Mouse (Mus musculus) intestine, embryonic 14.5 days (tissue): ENCODE data around the gene Pgs1. TPM values are rescaled to one million over a fixed set of nuclear protein-coding genes. Genes with fewer than 3 reads are reported as not detected.

Source experiments
- ATAC-seq: fragments of 200-750 bp; cut with Nextera tagmentation; replicated peaks from 2 replicates; pipeline ENCODE4 v1.8.0; 2017; ENCODE audit warnings: low read depth, moderate number of reproducible peaks, moderate TSS enrichment, moderate library complexity; ENCODE audit not compliant: low FRiP score, low TSS enrichment
- DNase-seq: peaks from one replicate; pipeline ENCODE4 v3.0.0-alpha.2; 2018; ENCODE audit warnings: low spot score
- H3K27ac ChIP-seq: fragments of 300-500 bp; sonication (generic); 2 replicates; pipeline ENCODE4 v1.5.1; 2014; ENCODE audit warnings: low read depth, mild to moderate bottlenecking, control low read depth
- H3K27me3 ChIP-seq: fragments of 300-500 bp; sonication (generic); replicated peaks from 2 replicates; pipeline ENCODE4 v1.6.1; 2014; ENCODE audit warnings: low read length, control low read depth; ENCODE audit not compliant: control insufficient read depth, insufficient read depth
- H3K36me3 ChIP-seq: fragments of 300-500 bp; sonication (generic); 2 replicates; pipeline ENCODE4 v1.6.1; 2014; ENCODE audit warnings: low read length, control low read depth; ENCODE audit not compliant: control insufficient read depth, insufficient read depth
- H3K4me1 ChIP-seq: fragments of 300-500 bp; sonication (generic); replicated peaks from 2 replicates; pipeline ENCODE4 v1.6.1; 2014; ENCODE audit warnings: low read length, control low read depth, mixed read lengths; ENCODE audit not compliant: control insufficient read depth, insufficient read depth
- H3K4me2 ChIP-seq: fragments of 300-500 bp; sonication (generic); 2 replicates; pipeline ENCODE4 v1.6.1; 2014; ENCODE audit warnings: low read length
- H3K4me3 ChIP-seq: fragments of 300-500 bp; sonication (generic); 2 replicates; pipeline ENCODE4 v1.5.1; 2014; ENCODE audit warnings: low read depth, low read length, control low read depth, mixed read lengths
- H3K9ac ChIP-seq: fragments of 300-500 bp; sonication (generic); 2 replicates; pipeline ENCODE4 v1.6.1; 2014; ENCODE audit warnings: mild to moderate bottlenecking, low read length
- H3K9me3 ChIP-seq: fragments of 300-500 bp; sonication (generic); 2 replicates; pipeline ENCODE4 v1.6.1; 2016; ENCODE audit warnings: low read length, control low read depth; ENCODE audit not compliant: control insufficient read depth
- WGBS: fragments of 180-500 bp; shearing (Covaris S2); extraction: QIAGEN DNeasy Blood & Tissue Kit; methylation state at CpG from one replicate; pipeline ENCODE4 v1.1.7; 2014; 5-methylcytosine and 5-hydroxymethylcytosine counted together
- polyA plus RNA-seq: library from polyadenylated mRNA; unstranded; fragments of >200 nt; fragmentation: Nextera tagmentation; extraction: Ambion mirVana; gene quantifications from 2 replicates; pipeline ENCODE4 v1.2.1, GENCODE M21; 2014

The Pgs1 gene
- polyA plus RNA-seq, 1 experiment from 2014 or later: 31.6 TPM

- Histone ChIP-seq H3K36me3 (peaks cover 37% of the 10 kb centered on the region), H3K9ac (no peak overlapping the region), H3K9me3 (no peaks in the 10 kb centered on the region), H3K27ac (no peak overlapping the region), H3K4me3 (no peak overlapping the region), H3K4me2 (no peak overlapping the region), H3K4me1 (peaks cover 20% of the 10 kb centered on the region), H3K27me3 (no peaks in the 10 kb centered on the region)
- 75% methylated on average over 8 of the region's 8 CpGs for WGBS
- ATAC-seq (no peak), DNase-seq (no peak)
These were observed 22.8 kb downstream of the Pgs1 start for GRCm38 (mm10) chr11:118008843-118009242.

GRCm38 (mm10) chr11:118009865-118010571 lies 23.9 kb downstream of the Pgs1 start:
- H3K4me1 ChIP-seq: peaks cover 20% of the 10 kb centered on the region

GRCm38 (mm10) chr11:118012595-118012994 lies 26.5 kb downstream of the Pgs1 start:
- Histone ChIP-seq H3K4me1 (peaks cover 15% of the 10 kb centered on the region), H3K27me3 (no peaks in the 10 kb centered on the region), H3K4me2 (no peak overlapping the region), H3K9me3 (no peaks in the 10 kb centered on the region), H3K27ac (no peak overlapping the region), H3K4me3 (no peak overlapping the region), H3K36me3 (peaks cover 24% of the 10 kb centered on the region), H3K9ac (no peak overlapping the region)
- ATAC-seq (no peak), DNase-seq (no peak)
- 78% methylated on average over 1 of the region's 1 CpGs for WGBS

More at GRCm38 (mm10) chr11:118009865-118010571, 23.9 kb downstream of the Pgs1 start:
- DNase-seq: no peak
- no peak overlapping the region for H3K4me3 ChIP-seq
- 48% methylated on average over 4 of the region's 4 CpGs for WGBS
- peaks cover 30% of the 10 kb centered on the region for H3K36me3 ChIP-seq
- H3K27me3 ChIP-seq: no peaks in the 10 kb centered on the region
- no peak for ATAC-seq
- no peak overlapping the region for H3K9ac ChIP-seq
- H3K27ac ChIP-seq: no peak overlapping the region; the same call in 1 of the 2 replicates
- H3K9me3 ChIP-seq: no peaks in the 10 kb centered on the region
- no peak overlapping the region for H3K4me2 ChIP-seq

GRCm38 (mm10) chr11:118013339-118013738 lies 27.2 kb downstream of the Pgs1 start:
- H3K9me3 ChIP-seq: no peaks in the 10 kb centered on the region
- DNase-seq (no peak), ATAC-seq (no peak)
- H3K27ac ChIP-seq: no peak overlapping the region
- H3K4me3 ChIP-seq: no peak overlapping the region
- no peak overlapping the region for H3K9ac ChIP-seq
- H3K27me3 ChIP-seq: no peaks in the 10 kb centered on the region
- peaks cover 9% of the 10 kb centered on the region; the same call in 1 of the 2 replicates for H3K4me1 ChIP-seq
- 71% methylated on average over 2 of the region's 2 CpGs for WGBS
- no peak overlapping the region for H3K4me2 ChIP-seq
- peaks cover 31% of the 10 kb centered on the region for H3K36me3 ChIP-seq

- DNase-seq (no peak), ATAC-seq (no peak)
- no peak overlapping the region for H3K27ac ChIP-seq
- peaks cover 35% of the 10 kb centered on the region for H3K36me3 ChIP-seq
- WGBS: 83% methylated on average over 12 of the region's 12 CpGs
- no peak overlapping the region for H3K4me3 ChIP-seq
- no peaks in the 10 kb centered on the region for H3K9me3 ChIP-seq
- H3K4me2 ChIP-seq: no peak overlapping the region
- peaks cover under 1% of the 10 kb centered on the region; the same call in 1 of the 2 replicates for H3K4me1 ChIP-seq
- H3K27me3 ChIP-seq: no peaks in the 10 kb centered on the region
- H3K9ac ChIP-seq: no peak overlapping the region
These were observed 28.4 kb downstream of the Pgs1 start for GRCm38 (mm10) chr11:118014391-118014995.

GRCm38 (mm10) chr11:118015381-118016145 lies 29.5 kb downstream of the Pgs1 start:
- Histone ChIP-seq H3K9me3 (no peaks in the 10 kb centered on the region), H3K27me3 (no peaks in the 10 kb centered on the region), H3K4me2 (no peak overlapping the region), H3K27ac (no peak overlapping the region), H3K36me3 (peaks cover 43% of the 10 kb centered on the region), H3K4me3 (no peak overlapping the region), H3K4me1 (no peaks in the 10 kb centered on the region), H3K9ac (no peak overlapping the region)
- no peak for ATAC-seq
- WGBS: 89% methylated on average over 8 of the region's 8 CpGs
- no peak for DNase-seq

- Histone ChIP-seq H3K4me1 (no peaks in the 10 kb centered on the region), H3K36me3 (peaks cover 46% of the 10 kb centered on the region), H3K4me2 (no peak overlapping the region), H3K27ac (no peak overlapping the region), H3K9ac (no peak overlapping the region), H3K9me3 (no peaks in the 10 kb centered on the region), H3K27me3 (no peaks in the 10 kb centered on the region), H3K4me3 (no peak overlapping the region)
- ATAC-seq (no peak), DNase-seq (no peak)
- 92% methylated on average over 4 of the region's 4 CpGs for WGBS
These were observed 32.2 kb downstream of the Pgs1 start for GRCm38 (mm10) chr11:118018328-118018727.

- Histone ChIP-seq H3K27ac (no peak overlapping the region), H3K9ac (no peak overlapping the region), H3K27me3 (no peaks in the 10 kb centered on the region), H3K4me1 (no peaks in the 10 kb centered on the region), H3K4me3 (no peak overlapping the region), H3K4me2 (no peak overlapping the region), H3K36me3 (peaks cover 51% of the 10 kb centered on the region), H3K9me3 (no peaks in the 10 kb centered on the region)
- peak; percentile 82 for DNase-seq
- ATAC-seq: no peak; the same call in 1 of the 2 replicates
- 77% methylated on average over 1 of the region's 1 CpGs for WGBS
These were observed 35.7 kb downstream of the Pgs1 start for GRCm38 (mm10) chr11:118021806-118022205.
